Mouse (Mus musculus): Measurements from ENCODE around the gene Fli1.

The Fli1 gene

DNA sequence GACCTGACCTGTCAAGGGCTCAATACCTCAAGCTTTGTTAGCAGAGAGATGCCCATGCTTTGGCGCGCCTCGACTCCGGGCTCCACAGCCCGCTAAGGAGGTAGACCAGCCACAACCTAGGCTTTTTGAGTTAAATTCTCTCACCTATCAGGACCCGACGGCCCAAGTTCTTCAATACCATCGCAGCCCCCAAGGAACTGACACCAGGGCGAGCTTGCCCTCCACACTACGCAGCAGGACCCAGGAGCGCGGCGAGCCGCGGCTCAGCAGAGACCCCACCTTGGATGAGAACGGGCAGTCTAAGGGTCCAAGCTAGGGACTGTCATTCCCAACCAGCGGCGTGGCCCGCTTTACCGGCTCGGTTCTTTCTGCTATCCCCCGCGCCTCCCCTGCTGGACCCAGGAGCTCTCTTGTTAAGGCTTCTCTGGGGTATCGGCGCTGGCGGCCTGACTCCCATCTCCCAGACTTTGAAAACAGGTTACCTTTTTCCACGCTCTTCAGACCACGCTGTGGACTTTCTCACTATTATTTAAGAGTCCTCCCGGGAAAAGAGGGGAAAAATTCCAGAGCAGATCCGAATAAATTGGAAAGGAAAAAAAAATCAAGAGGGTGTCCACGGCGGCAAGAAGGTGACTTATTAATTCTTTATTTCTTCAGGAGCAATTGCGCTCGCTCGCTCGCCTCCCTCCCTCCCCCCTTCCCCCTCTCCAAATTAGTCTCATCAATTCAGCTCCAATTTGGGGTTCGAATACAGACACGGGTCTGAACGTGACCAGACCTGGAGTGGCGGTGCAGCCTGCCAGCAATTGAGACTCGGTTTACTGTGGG, at the start of gene Fli1:
Fli1 (minus strand) TSS at position 650 of the 828 bp plus-strand sequence.
- peak; percentile 62 for DNase-seq (ENCODE audit: extremely low spot score)

GRCm38 (mm10) chr9:32591732-32592582, 49.3 kb upstream of the Fli1 start:
- peak; percentile 85 for DNase-seq (ENCODE audit: extremely low spot score)

DNA sequence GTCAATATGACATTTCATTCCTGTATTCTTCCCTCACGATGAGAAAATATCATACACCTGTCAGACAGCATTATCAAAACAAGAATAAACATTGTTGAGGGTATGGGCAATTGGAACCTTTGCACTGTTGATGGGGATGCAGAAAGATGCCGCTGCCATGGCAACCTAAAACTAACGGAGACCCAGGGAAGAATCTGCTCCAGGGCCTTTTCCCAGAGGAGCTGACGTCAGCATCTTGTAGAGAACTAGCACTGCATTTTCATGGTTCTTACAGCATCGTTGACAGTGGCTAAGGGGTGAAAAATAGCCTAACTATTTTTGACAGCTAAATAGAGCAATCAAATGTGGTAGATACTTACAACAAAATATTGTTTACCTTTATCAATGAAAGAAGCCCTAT, 47.9 kb upstream of the Fli1 start:
- no peak for DNase-seq (ENCODE audit: extremely low spot score)

- peak; percentile 86 for DNase-seq (ENCODE audit: extremely low spot score)
Observed at GRCm38 (mm10) chr9:32589900-32590299, 47.2 kb upstream of the Fli1 start.

GRCm38 (mm10) chr9:32585357-32585756, 42.7 kb upstream of the Fli1 start:
- DNase-seq (ENCODE audit: extremely low spot score), result no peak

GRCm38 (mm10) chr9:32583905-32584304, 41.2 kb upstream of the Fli1 start:
- DNase-seq (ENCODE audit: extremely low spot score), result no peak

DNA sequence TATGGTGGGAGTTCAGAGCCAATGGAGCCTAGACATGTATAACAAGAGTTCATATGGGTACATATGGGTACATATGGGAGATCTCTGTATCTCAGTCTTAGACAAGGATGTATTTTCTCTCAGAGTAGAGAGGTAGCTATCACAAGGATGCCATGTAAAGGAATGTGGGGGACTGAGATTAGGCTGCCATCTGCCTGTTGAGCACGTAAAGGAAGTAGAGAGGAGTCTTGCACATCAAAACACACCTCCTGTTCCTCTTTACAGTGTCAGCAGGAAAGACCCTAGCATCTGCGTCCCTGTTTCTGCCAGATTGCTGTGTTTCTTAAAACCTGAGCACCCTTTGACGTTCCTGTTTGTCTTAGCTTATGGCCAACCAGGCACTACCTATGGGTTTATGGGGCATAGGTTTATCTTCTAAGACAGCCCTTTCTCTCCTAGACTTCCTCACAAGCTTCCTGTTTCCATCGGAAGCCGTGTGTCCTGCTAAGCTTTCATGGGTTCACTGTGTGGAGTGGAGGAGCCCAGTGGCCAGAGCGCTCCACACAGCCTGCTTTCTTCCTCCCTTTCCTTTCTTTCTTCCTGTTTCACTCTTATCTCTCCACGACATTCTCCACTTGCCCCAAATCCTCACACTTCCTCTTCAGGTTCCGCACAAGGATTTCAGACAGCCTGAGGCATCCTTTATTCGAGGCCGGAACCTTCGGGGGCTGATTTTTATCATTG, 39.4 kb upstream of the Fli1 start:
- no peak for DNase-seq (ENCODE audit: extremely low spot score)

GRCm38 (mm10) chr9:32578411-32578810, 35.8 kb upstream of the Fli1 start:
- DNase-seq (ENCODE audit: extremely low spot score), result no peak

GRCm38 (mm10) chr9:32573638-32574037, 31.0 kb upstream of the Fli1 start:
- no peak for DNase-seq (ENCODE audit: extremely low spot score)

DNA sequence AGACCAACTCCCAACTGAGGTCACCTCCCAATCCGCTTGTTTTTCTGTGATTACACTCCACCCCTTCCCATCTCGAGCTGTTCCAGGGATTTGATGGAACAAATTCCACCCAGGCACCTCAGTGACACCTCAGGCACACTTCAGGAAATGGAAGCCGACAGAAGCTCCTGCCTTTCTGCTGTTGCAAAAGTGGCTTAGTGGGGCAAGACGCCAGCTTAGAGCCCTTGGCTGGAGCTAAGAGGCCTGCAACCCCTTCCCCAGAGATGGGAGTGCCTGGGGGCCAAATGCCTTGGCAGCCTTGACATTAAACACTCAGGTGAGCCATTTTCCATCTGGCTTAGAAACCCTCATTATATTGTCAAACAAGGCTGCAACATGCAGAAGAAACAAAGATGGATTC, 29.0 kb upstream of the Fli1 start:
- DNase-seq (ENCODE audit: extremely low spot score), result no peak

DNA sequence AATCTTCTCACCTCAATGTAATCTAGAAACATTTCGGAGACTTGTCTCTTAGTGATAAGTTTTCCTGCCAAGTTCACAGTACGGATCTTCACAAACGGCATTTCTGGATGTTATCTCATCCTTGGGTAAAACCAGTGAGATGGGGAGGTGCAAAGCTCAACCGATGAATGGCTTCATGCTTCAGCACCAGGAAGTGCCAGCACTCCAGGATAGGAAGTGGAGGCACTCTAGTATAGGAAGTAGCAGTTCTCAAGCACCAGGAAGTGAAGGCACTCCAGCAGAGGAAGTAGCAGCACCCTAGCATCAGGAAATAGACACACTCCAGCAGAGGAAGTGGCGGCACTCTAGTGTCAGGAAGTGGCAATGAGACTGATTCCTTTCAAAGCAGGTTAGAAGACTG, 27.9 kb upstream of the Fli1 start:
- no peak for DNase-seq (ENCODE audit: extremely low spot score)

DNA sequence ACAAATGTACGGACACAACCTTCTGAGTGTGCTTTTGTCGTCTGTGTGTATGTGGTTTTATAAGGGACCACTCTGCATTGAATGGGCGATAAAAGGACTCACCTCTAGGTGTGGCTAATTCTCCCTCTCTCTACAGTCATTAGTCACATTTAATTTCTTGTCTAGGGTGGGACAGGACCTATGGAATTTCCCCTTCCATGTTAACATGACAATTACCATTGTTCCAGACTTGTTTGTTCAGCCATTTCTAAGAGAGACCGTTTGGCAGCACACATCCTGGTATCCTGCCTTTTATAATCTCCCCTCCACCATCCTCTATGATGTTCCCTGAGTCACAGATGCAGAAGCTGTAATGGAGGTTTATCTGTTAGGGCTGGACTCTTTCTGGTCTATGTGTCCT, 26.6 kb upstream of the Fli1 start:
- DNase-seq (ENCODE audit: extremely low spot score), result no peak

DNA sequence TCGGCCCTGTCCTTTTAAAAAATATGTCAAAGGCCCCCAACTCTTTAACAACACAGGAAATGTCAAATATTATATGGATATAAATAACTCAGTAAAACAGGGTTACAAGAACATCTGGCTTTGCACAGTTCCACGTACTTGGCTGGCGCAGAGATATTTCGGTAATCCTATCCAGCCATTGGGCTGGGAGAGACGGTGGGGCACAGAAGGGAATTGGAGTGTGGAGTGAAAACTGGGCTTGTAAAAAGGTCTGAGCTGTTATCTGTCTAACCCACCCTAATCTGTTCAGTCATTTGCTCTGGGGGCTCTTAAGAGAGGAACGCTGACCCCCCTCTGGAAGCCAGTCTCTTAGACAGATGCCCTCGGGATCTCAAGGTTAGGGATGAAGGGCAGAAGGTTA, 24.9 kb upstream of the Fli1 start:
- DNase-seq (ENCODE audit: extremely low spot score), result no peak

- no peak for DNase-seq (ENCODE audit: extremely low spot score)
Observed at GRCm38 (mm10) chr9:32565309-32565708, 22.6 kb upstream of the Fli1 start.

DNA sequence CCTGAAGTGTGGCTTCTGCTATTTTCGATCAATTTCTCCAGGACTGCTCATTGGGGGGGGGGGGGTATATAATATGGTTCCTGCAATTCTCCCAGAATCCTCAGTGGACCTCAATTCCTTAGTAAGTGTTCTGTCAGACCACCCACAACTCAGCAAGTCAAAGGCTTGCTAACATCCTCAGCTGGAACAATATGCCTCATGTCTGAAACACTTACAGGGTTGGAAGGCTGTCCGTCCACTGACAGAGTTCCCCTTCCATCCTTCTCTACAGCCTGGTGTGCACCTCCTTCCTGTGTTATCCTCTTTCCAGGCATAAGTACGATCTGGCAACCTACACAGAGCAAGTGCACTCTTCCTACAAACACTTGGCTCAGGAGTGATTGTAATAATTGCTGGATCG, 20.2 kb upstream of the Fli1 start:
- DNase-seq (ENCODE audit: extremely low spot score), result no peak

DNA sequence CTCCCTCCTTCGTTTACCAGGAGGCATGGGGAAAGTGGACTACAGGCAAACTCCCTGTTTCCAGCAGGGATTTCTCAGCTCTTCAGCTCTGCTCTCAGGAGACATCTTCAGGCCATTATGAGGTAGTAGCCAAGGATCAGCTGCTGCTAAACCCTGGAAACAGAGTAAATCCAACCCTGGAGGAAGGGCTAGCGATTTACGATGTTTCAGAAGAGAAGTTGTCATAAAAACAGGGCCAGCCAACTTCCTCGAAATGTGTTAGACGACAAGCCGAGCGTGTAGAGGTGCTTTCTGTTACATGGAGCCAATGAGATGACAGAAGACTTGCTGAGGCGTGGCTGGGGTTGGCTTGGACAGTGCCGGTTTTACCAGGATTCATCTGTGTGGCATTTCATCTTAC, 19.7 kb upstream of the Fli1 start:
- no peak for DNase-seq (ENCODE audit: extremely low spot score)

- DNase-seq (ENCODE audit: extremely low spot score), result no peak
Observed at GRCm38 (mm10) chr9:32561190-32561890, 18.7 kb upstream of the Fli1 start.

- no peak for DNase-seq (ENCODE audit: extremely low spot score)
Observed at GRCm38 (mm10) chr9:32559859-32560258, 17.2 kb upstream of the Fli1 start.

DNA sequence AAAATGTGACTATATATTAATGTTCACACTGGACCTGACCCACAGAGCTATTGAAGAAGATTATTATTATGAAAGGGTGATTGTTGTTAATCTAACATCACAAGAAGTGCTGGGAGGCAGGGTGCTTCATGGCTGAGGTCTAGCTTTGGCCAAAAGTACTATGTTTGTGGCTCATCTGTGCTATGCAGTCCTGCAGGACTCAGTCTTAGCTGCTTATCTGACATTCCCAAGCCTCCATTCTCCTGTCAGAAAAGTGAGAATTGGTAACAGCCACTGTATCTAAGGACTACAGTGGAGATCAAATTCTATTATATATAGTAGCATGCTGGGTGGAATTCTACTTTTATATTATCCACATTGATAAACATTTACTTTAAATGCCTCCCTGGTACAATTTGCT, 16.8 kb upstream of the Fli1 start:
- DNase-seq (ENCODE audit: extremely low spot score), result no peak

DNA sequence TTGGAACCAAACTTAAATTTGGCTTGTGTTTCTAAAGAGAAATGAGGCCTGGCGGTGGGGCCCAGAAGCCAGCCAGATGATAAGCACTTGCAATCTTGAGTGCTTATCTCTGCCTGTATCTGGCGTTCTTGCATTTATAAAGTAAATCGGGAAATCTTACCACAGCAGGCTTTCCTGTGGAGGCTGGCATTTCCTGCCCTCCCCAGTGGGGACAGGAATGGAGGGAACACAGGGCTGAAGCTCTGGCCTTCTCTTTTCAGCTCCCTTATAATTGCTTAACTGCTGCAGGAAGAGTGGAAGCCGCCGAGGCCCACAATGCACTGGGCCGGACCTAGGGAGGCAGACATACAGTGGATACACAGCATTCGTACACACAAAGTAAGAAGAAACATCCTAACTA, 13.7 kb upstream of the Fli1 start:
- no peak for DNase-seq (ENCODE audit: extremely low spot score)

DNA sequence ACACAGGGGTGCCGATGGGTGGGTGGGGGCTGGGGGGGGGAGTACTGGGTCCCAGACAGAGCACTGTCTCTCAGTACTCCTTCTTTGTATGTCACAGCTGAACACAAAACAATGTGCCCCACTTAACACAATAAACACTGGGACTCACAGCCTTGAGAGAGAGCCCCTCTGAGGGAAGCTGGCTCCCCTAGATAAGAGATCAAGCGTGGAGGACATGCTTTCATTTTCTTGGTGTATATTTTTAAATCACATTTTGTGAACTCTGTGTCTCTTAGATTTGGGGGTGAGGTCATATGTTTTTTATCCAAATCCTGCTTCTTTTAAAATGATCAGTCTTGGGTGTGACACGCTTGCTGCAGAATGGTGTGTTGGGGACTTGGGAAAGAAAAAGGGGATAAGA, 12.6 kb upstream of the Fli1 start:
- DNase-seq (ENCODE audit: extremely low spot score), result no peak

DNA sequence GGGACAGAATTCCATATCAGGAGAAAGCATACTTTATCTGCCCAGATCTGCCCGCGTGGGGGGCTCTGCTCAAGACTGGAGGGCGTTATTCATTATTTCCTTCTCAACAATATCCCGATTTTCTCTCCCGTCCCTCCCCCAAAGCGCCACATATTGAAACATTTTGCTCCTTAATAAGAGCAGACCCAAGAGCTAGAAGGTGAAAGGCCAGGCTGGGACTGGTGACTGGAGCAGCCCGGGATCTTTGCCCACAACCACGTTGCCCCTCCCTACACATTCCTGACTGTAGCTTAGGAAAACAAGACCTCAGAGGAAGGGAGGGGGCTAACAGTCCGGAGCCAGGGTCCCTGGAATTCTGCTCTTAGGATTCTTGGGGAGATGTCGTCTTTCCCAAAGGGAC, 7.9 kb upstream of the Fli1 start:
- DNase-seq (ENCODE audit: extremely low spot score), result peak; percentile 70
